Mouse (Mus musculus) adipose tissue, adult 10 weeks (tissue): ENCODE measurements around the gene Ppp1r8. TPM values are rescaled to one million over a fixed set of nuclear protein-coding genes. Genes with fewer than 3 reads are reported as not detected.

Source experiments
- polyA plus RNA-seq: library from polyadenylated mRNA; stranded (reverse); fragments of 350-450 nt; fragmentation: Illumina TruSeq; extraction: RNeasy Lipid Tissue Mini Kit (QIAGEN cat#74804); gene quantifications from one replicate; pipeline ENCODE4 v1.2.3, GENCODE M21; 2014; ENCODE audit warnings: low read depth, low replicate concordance

Ppp1r8 gene
- 24.2 TPM for polyA plus RNA-seq

DNA sequence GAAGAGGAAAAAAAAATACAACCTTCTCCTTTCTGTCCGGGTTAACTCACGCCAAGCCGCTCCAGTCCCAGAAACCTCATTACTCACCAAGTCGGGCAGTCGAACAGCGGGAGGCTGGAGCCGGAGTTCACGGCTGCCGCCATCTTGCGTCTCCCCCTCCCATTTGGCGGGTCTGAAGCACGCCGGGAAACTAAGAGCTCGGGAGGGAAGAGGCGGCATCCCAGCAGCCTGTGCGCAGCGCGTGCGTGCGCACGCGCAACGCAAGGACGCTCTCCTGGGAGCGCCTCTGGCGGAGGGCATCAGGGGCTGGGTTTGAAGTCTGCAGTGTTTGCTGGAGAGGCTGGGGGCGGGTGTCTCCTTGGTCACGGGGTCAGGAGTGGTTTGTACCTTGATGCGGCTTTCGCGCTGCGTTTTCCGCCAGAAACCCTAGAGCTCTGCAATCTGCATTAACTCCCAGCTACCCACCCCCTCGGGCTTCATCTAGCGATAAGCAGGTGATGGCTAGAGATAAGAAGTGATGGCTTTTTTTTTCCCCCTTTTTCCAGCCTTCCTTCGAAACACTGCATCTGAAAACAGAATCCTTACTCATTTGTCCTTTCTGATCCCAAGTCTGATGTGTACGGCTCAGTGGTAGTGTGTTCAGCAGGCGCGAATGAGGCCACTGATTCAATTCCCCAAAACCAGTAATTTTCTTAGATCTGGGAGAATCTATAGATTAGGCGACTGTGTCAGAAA lies at the start of gene Ppp1r8:
Gene Ppp1r8 (minus strand): TSS at position 200 of the 735 bp plus-strand sequence.

DNA sequence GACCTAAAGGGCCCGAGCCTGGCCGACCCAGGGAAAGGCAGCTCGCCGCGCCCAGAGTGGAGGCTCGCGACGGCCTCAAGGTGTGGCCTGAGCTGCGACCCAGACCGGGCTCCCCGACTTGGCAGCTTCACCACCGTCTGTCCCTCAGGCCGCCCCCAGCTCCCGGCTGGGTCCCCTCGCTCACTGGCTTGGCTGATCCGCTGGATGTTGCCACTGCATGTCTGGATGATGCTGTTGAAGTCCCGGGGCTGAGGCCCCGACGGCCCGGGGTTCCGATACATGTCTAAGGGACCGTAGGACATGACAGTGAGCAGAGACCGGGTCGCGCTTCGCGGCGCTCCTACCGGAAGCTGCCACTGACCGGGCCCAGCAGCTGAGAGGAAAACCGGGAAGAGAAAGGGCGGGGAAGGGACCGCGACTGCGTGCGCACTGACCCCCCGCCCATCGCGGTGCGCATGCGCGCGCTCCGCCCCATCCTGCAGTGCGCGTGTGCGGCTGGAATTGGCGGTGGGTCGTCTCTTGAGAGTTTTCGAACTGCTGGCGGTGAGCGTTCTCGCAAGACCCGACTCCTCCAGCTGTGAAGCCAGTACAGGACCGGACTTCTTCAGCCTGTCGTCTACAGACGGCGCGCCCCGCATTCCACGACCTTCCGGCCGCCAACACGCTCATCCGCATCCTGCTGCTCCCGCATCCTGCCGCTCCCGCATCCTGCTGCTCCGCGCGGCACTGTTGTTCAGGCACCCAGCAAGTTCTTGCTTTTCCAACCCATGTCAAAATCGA lies 41.3 kb upstream of the Ppp1r8 start, which contains the start of gene Stx12:
Gene Stx12 (minus strand): TSS at position 446 of the 780 bp plus-strand sequence.

DNA sequence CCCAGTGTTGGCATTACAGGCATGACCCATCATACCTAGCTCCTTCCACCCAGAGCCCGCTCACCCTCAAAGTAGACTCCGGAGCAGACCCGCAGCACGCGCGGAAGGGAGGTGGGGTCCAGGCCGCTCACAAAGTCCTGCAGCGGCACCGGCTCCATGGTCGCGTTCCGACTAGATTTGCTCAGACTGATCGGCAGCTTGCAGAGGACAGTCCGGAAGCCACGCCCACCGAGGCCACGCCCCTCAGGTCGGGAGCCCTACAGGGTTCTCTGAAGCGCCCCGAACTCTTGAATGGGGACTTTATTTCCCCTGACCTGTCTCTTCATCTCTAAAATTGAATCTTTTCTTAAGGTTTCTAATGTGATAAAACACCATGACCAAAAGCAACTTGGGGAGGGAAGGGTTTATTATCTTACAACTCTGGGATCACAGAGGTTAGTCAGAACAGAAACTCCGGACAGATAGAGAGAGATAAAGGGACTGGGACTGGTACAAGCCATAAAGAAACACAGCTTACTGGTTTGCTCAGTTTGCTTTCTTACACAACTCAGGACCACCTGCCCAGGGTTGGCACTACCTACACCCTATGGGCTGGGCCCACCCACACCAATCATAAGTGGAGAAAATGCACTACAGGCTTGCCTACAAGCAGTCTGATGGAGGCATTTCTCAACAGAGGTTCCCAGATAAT lies 46.6 kb downstream of the Ppp1r8 start, which contains the start of gene Themis2:
Gene Themis2 (minus strand): TSS at position 192 of the 691 bp plus-strand sequence.

Other genes with a start within 250 kb of the Ppp1r8 start
- 16.1 TPM for gene Eya3, start 204.2 kb downstream of the Ppp1r8 start, polyA plus RNA-seq
- 5.3 TPM for gene Xkr8, start 110.6 kb downstream of the Ppp1r8 start, polyA plus RNA-seq
- gene Smpdl3b, start 85.9 kb downstream of the Ppp1r8 start, polyA plus RNA-seq: 15.6 TPM
- gene Rpa2, start 74.8 kb downstream of the Ppp1r8 start, polyA plus RNA-seq: 18.4 TPM
- gene Themis2, start 46.8 kb downstream of the Ppp1r8 start, polyA plus RNA-seq: 7.7 TPM
- gene Stx12, start 41.3 kb upstream of the Ppp1r8 start, polyA plus RNA-seq: 56.9 TPM
- 26.7 TPM for gene Fam76a, start 79.4 kb upstream of the Ppp1r8 start, polyA plus RNA-seq
- 2.7 TPM for gene Fgr, start 130.9 kb upstream of the Ppp1r8 start, polyA plus RNA-seq
- 27.0 TPM for gene Ahdc1, start 168.1 kb upstream of the Ppp1r8 start, polyA plus RNA-seq